Mouse (Mus musculus) liver, embryonic 15.5 days (tissue): Measurements from ENCODE around the gene Actr10. TPM values are rescaled to one million over a fixed set of nuclear protein-coding genes. Genes with fewer than 3 reads are reported as not detected.

Experiments
- ATAC-seq: fragments of 200-750 bp; cut with Nextera tagmentation; 2 replicates; pipeline ENCODE4 v1.8.0; 2017; ENCODE audit warnings: moderate number of reproducible peaks, mild to moderate bottlenecking, moderate library complexity; ENCODE audit not compliant: insufficient read depth
- H3K27ac ChIP-seq: fragments of 300-500 bp; sonication (generic); replicated peaks from 2 replicates; pipeline ENCODE4 v1.5.1; 2015; ENCODE audit warnings: mild to moderate bottlenecking, inconsistent platforms
- H3K27me3 ChIP-seq: fragments of 300-500 bp; sonication (generic); 2 replicates; pipeline ENCODE4 v1.6.1; 2015; ENCODE audit warnings: mild to moderate bottlenecking, inconsistent platforms
- H3K36me3 ChIP-seq: fragments of 300-500 bp; sonication (generic); replicated peaks from 2 replicates; pipeline ENCODE4 v1.6.1; 2015; ENCODE audit warnings: moderate library complexity, mild to moderate bottlenecking, inconsistent platforms
- H3K4me1 ChIP-seq: fragments of 300-500 bp; sonication (generic); replicated peaks from 2 replicates; pipeline ENCODE4 v1.6.1; 2015; ENCODE audit warnings: inconsistent platforms
- H3K4me2 ChIP-seq: fragments of 300-500 bp; sonication (generic); 2 replicates; pipeline ENCODE4 v1.6.1; 2015; ENCODE audit warnings: moderate library complexity, mild to moderate bottlenecking, inconsistent platforms
- H3K4me3 ChIP-seq: fragments of 300-500 bp; sonication (generic); replicated peaks from 2 replicates; pipeline ENCODE4 v1.5.1; 2015; ENCODE audit warnings: mild to moderate bottlenecking, inconsistent platforms
- H3K9ac ChIP-seq: fragments of 300-500 bp; sonication (generic); 2 replicates; pipeline ENCODE4 v1.6.1; 2015; ENCODE audit warnings: moderate library complexity, mild to moderate bottlenecking, inconsistent platforms
- H3K9me3 ChIP-seq: fragments of 300-500 bp; sonication (generic); replicated peaks from 2 replicates; pipeline ENCODE4 v1.6.1; 2016; ENCODE audit warnings: inconsistent platforms
- WGBS: fragments of 180-500 bp; shearing (Covaris S2); methylation state at CpG from one replicate; pipeline ENCODE4 v1.1.7; 2015; ENCODE audit warnings: mixed read lengths; ENCODE audit not compliant: insufficient replicate concordance; 5-methylcytosine and 5-hydroxymethylcytosine counted together
- polyA plus RNA-seq: library from polyadenylated mRNA; unstranded; fragments of >200 nt; fragmentation: Nextera tagmentation; extraction: Ambion mirVana; gene quantifications from 2 replicates; pipeline ENCODE4 v1.2.1, GENCODE M21; 2015

The Actr10 gene
- polyA plus RNA-seq, 1 experiment from 2014 or later, result 105 TPM

GRCm38 (mm10) chr12:70967581-70967980, 29.9 kb downstream of the Actr10 start:
- WGBS, result 52% methylated on average over 8 of the region's 8 CpGs

GRCm38 (mm10) chr12:70968141-70968790, 30.6 kb downstream of the Actr10 start:
- H3K9ac ChIP-seq, result peak overlapping the region; percentile 79
- peaks cover 7% of the 10 kb centered on the region for H3K36me3 ChIP-seq
- peak overlapping the region; percentile 74 for H3K4me3 ChIP-seq
- no peaks in the 10 kb centered on the region for H3K27me3 ChIP-seq
- H3K4me2 ChIP-seq, result peak overlapping the region; percentile 74
- H3K27ac ChIP-seq, result peak overlapping the region; percentile 97
- peak; percentile 90 for ATAC-seq
- no peaks in the 10 kb centered on the region for H3K9me3 ChIP-seq
- 1% methylated on average over 35 of the region's 35 CpGs for WGBS
- H3K4me1 ChIP-seq, result peaks cover 7% of the 10 kb centered on the region

More at GRCm38 (mm10) chr12:70967581-70967980, 29.9 kb downstream of the Actr10 start:
- H3K4me1 ChIP-seq, result peaks cover 7% of the 10 kb centered on the region
- no peaks in the 10 kb centered on the region for H3K9me3 ChIP-seq
- peak overlapping the region; percentile 74 for H3K4me2 ChIP-seq
- peaks cover 12% of the 10 kb centered on the region for H3K36me3 ChIP-seq
- ATAC-seq, result no peak
- no peaks in the 10 kb centered on the region for H3K27me3 ChIP-seq
- peak overlapping the region; percentile 74 for H3K4me3 ChIP-seq
- peak overlapping the region; percentile 79 for H3K9ac ChIP-seq
- H3K27ac ChIP-seq, result peak overlapping the region; percentile 97

GRCm38 (mm10) chr12:70968791-70969307, 31.2 kb downstream of the Actr10 start:
- peak; percentile 53 for ATAC-seq
- no peaks in the 10 kb centered on the region for H3K27me3 ChIP-seq
- no peaks in the 10 kb centered on the region for H3K9me3 ChIP-seq
- under 1% methylated on average over 15 of the region's 15 CpGs for WGBS
- peaks cover 11% of the 10 kb centered on the region for H3K4me1 ChIP-seq
- peak overlapping the region; percentile 74 for H3K4me2 ChIP-seq
- peak overlapping the region; percentile 74 for H3K4me3 ChIP-seq
- peak overlapping the region; percentile 97 for H3K27ac ChIP-seq
- H3K9ac ChIP-seq, result peak overlapping the region; percentile 79; the same call in 1 of the 2 replicates
- H3K36me3 ChIP-seq, result 0 out of 2 replicates have a peak, but pooled peaks cover 2% of the 10 kb centered on the region

GRCm38 (mm10) chr12:70969485-70970184, 32.0 kb downstream of the Actr10 start:
- Histone ChIP-seq H3K4me3 (peak overlapping the region; percentile 55), H3K4me1 (peaks cover 12% of the 10 kb centered on the region), H3K9me3 (no peaks in the 10 kb centered on the region), H3K36me3 (no peaks in the 10 kb centered on the region), H3K27ac (peak overlapping the region; percentile 80), H3K4me2 (peak overlapping the region; percentile 72), H3K9ac (peak overlapping the region; percentile 46; the same call in 1 of the 2 replicates), H3K27me3 (no peaks in the 10 kb centered on the region)
- no peak for ATAC-seq
- WGBS, result 2% methylated on average over 17 of the region's 17 CpGs

- Histone ChIP-seq H3K4me2 (peak overlapping the region; percentile 73), H3K27me3 (no peaks in the 10 kb centered on the region), H3K4me1 (peaks cover 30% of the 10 kb centered on the region), H3K4me3 (peak overlapping the region; percentile 92), H3K9ac (no peak overlapping the region), H3K36me3 (peaks cover 8% of the 10 kb centered on the region), H3K27ac (peak overlapping the region; percentile 97), H3K9me3 (no peaks in the 10 kb centered on the region)
- no peak for ATAC-seq
- WGBS, result 61% methylated on average over 4 of the region's 4 CpGs
Observed at GRCm38 (mm10) chr12:70973831-70974230, 36.2 kb downstream of the Actr10 start.

DNA sequence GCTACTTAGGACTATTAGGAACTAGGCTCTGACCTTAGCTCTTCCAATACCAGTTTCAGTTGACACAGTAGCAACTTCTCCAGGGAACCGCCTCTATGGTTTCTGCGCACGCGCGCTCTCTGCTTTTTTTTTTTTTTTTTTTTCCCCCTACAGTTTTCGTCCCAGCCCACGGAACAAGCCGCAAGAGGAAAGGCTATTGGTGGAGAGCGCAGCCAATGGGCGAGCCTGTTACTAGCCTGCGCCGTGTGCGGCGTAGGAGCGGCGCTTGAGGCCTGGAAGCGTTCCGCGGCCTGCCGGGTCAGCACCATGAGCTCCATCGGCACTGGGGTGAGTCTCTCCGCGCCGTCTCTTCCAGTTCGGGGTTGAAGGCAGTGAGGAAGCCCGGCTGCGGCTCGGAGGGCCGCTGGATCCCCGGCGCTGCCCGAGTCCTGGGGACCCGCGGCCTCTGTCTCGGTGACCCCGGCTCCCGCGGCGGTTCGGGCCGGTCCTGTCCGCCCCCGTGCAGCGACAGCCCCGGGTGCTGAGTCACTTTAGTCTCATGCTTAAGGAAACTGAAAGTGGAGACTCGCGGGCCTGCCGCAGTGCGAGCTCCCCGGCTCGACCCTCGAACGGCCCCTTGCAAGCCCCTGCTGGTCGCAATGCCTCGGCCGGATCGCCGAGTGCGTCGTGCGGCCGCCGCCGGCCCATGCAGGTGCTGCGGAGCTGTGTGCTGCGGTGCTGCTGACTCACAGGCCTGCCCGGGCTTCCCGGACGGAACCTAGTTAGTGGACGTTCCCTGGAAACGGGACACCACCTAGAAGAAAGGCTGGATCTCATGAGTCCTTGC, 37.0 kb downstream of the Actr10 start, which contains the start of gene Psma3:
Psma3 (plus strand) TSS at position 181 of the 826 bp plus-strand sequence.
- H3K9ac ChIP-seq, result peak within 1 kb of the TSS; percentile 90
- under 1% methylated on average over 71 of the region's 71 CpGs for WGBS
- peak within 1 kb of the TSS; percentile 92 for H3K4me3 ChIP-seq
- no peaks in the 10 kb centered on the region for H3K9me3 ChIP-seq
- H3K4me2 ChIP-seq, result peak within 1 kb of the TSS; percentile 73
- peaks cover 30% of the 10 kb centered on the region for H3K4me1 ChIP-seq
- peaks cover 16% of the 10 kb centered on the region for H3K36me3 ChIP-seq
- H3K27ac ChIP-seq, result peak within 1 kb of the TSS; percentile 97
- ATAC-seq, result peak; percentile 100
- H3K27me3 ChIP-seq, result no peaks in the 10 kb centered on the region

- H3K4me2 ChIP-seq, result peak overlapping the region; percentile 73
- peak overlapping the region; percentile 90 for H3K9ac ChIP-seq
- peaks cover 22% of the 10 kb centered on the region for H3K36me3 ChIP-seq
- no peak for ATAC-seq
- 13% methylated on average over 10 of the region's 10 CpGs for WGBS
- H3K9me3 ChIP-seq, result no peaks in the 10 kb centered on the region
- no peaks in the 10 kb centered on the region for H3K27me3 ChIP-seq
- peak overlapping the region; percentile 92 for H3K4me3 ChIP-seq
- H3K27ac ChIP-seq, result peak overlapping the region; percentile 97
- peaks cover 30% of the 10 kb centered on the region for H3K4me1 ChIP-seq
Observed at GRCm38 (mm10) chr12:70975406-70975805, 37.7 kb downstream of the Actr10 start.

DNA sequence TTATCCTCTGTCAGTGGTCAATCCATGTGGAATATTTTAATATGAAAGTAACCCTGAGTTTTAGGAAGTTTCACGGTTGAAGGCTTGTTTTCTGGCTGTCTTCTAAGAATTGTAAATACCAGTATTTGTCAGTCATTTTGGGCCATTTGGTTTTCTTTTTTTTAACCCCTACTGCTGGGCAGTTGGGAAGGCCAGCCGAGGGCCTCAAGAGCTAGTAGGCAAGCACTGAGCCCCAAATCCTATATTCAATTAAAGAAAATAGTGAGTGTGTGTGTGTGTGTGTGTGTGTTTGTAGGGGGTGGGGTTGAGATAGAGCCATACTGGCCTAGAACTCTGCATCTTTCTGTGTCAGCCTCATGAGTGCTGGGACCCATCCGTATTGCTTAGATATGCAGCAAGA, 38.2 kb downstream of the Actr10 start:
- H3K9ac ChIP-seq, result peak overlapping the region; percentile 90
- H3K36me3 ChIP-seq, result peaks cover 27% of the 10 kb centered on the region
- 35% methylated on average over 3 of the region's 3 CpGs for WGBS
- peaks cover 30% of the 10 kb centered on the region for H3K4me1 ChIP-seq
- H3K4me3 ChIP-seq, result peak overlapping the region; percentile 92
- H3K27me3 ChIP-seq, result no peaks in the 10 kb centered on the region
- H3K27ac ChIP-seq, result no peak overlapping the region
- H3K4me2 ChIP-seq, result peak overlapping the region; percentile 73
- H3K9me3 ChIP-seq, result no peaks in the 10 kb centered on the region
- ATAC-seq, result no peak

DNA sequence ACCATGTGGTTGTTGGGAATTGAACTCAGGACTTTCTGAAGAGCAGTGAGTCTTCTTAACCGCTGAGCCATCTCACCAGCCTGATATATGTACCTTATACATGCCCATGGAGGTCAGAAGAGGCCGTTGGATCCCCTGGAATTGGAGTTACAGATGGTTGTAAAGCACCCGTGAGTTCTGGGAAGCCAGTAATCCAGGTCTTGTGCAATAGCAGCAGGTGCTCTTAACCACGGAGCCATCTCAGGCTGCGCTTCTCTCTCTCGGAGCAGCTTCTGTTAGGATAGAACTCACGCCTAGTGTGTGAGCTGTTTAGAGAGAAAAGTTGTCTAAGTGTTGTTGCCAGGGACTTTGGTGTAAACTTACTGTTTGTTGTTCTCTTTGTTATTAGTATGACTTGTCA, 40.7 kb downstream of the Actr10 start:
- ATAC-seq, result no peak
- Histone ChIP-seq H3K27ac (no peak overlapping the region), H3K9ac (no peak overlapping the region), H3K4me2 (no peak overlapping the region), H3K9me3 (no peaks in the 10 kb centered on the region), H3K36me3 (peaks cover 44% of the 10 kb centered on the region), H3K4me3 (no peak overlapping the region), H3K27me3 (no peaks in the 10 kb centered on the region), H3K4me1 (peaks cover 30% of the 10 kb centered on the region)
- WGBS, result 68% methylated on average over 7 of the region's 7 CpGs

GRCm38 (mm10) chr12:70984855-70985550, 47.3 kb downstream of the Actr10 start:
- no peak for ATAC-seq
- Histone ChIP-seq H3K27ac (no peak overlapping the region), H3K4me2 (no peak overlapping the region), H3K4me1 (no peaks in the 10 kb centered on the region), H3K9ac (no peak overlapping the region), H3K27me3 (no peaks in the 10 kb centered on the region), H3K9me3 (no peaks in the 10 kb centered on the region), H3K4me3 (no peak overlapping the region), H3K36me3 (peaks cover 88% of the 10 kb centered on the region)
- WGBS, result 82% methylated on average over 7 of the region's 7 CpGs
